Mouse (Mus musculus) forebrain, embryonic 11.5 days (tissue): ENCODE measurements around the gene Rhbg. TPM values are rescaled to one million over a fixed set of nuclear protein-coding genes. Genes with fewer than 3 reads are reported as not detected.
"Not testable (repeated sequence)": the region's sequence is repeated elsewhere in the genome, so short reads cannot be mapped to it uniquely, and the experiment has no call there.

Source experiments
- ATAC-seq: fragments of 200-750 bp; cut with Nextera tagmentation; replicated peaks from 2 replicates; pipeline ENCODE4 v1.8.0; 2017; ENCODE audit warnings: moderate TSS enrichment; ENCODE audit not compliant: low FRiP score
- DNase-seq: peaks from one replicate; pipeline ENCODE4 v3.0.0-alpha.2; 2017; ENCODE audit warnings: low spot score
- H3K27ac ChIP-seq: fragments of 300-500 bp; sonication (generic); 2 replicates; pipeline ENCODE4 v1.5.1; 2014; ENCODE audit warnings: low read depth, low read length
- H3K27me3 ChIP-seq: fragments of 300-500 bp; sonication (generic); 2 replicates; pipeline ENCODE4 v1.6.1; 2014; ENCODE audit warnings: mild to moderate bottlenecking, low read length, mixed read lengths; ENCODE audit not compliant: control insufficient read depth, insufficient read depth
- H3K36me3 ChIP-seq: fragments of 300-500 bp; sonication (generic); 2 replicates; pipeline ENCODE4 v1.6.1; 2014; ENCODE audit warnings: mild to moderate bottlenecking, low read length, moderate library complexity, mixed read lengths; ENCODE audit not compliant: control insufficient read depth, insufficient read depth
- H3K4me1 ChIP-seq: fragments of 300-500 bp; sonication (generic); replicated peaks from 2 replicates; pipeline ENCODE4 v1.6.1; 2014; ENCODE audit warnings: low read length, mixed read lengths; ENCODE audit not compliant: control insufficient read depth, insufficient read depth
- H3K4me2 ChIP-seq: fragments of 300-500 bp; sonication (generic); 2 replicates; pipeline ENCODE4 v1.6.1; 2014; ENCODE audit warnings: low read depth, mild to moderate bottlenecking, low read length, moderate library complexity, mixed read lengths; ENCODE audit not compliant: severe bottlenecking
- H3K4me3 ChIP-seq: fragments of 300-500 bp; sonication (generic); 2 replicates; pipeline ENCODE4 v1.5.1; 2014; ENCODE audit warnings: low read depth, low read length
- H3K9ac ChIP-seq: fragments of 300-500 bp; sonication (generic); 2 replicates; pipeline ENCODE4 v1.6.1; 2014; ENCODE audit warnings: low read length
- H3K9me3 ChIP-seq: fragments of 300-500 bp; sonication (generic); 2 replicates; pipeline ENCODE4 v1.6.1; 2016; ENCODE audit warnings: low read length, mixed read lengths; ENCODE audit not compliant: control insufficient read depth
- WGBS: fragments of 180-500 bp; shearing (Covaris S2); extraction: QIAGEN DNeasy Blood & Tissue Kit; methylation state at CpG from one replicate; pipeline ENCODE4 v1.1.7; 2014; 5-methylcytosine and 5-hydroxymethylcytosine counted together
- polyA plus RNA-seq: library from polyadenylated mRNA; unstranded; fragments of >200 nt; fragmentation: Nextera tagmentation; extraction: Ambion mirVana; gene quantifications from 2 replicates; pipeline ENCODE4 v1.2.1, GENCODE M21; 2014

The Rhbg gene
- polyA plus RNA-seq, 1 experiment from 2014 or later, result not detected

GRCm38 (mm10) chr3:88271859-88272258, 17.4 kb upstream of the Rhbg start:
- H3K9me3 ChIP-seq, result no peaks in the 10 kb centered on the region
- no peak overlapping the region for H3K27ac ChIP-seq
- DNase-seq, result no peak
- 93% methylated on average over 3 of the region's 3 CpGs for WGBS
- no peaks in the 10 kb centered on the region for H3K36me3 ChIP-seq
- H3K4me1 ChIP-seq, result no peaks in the 10 kb centered on the region
- H3K27me3 ChIP-seq, result no peaks in the 10 kb centered on the region
- no peak for ATAC-seq
- H3K4me3 ChIP-seq, result no peak overlapping the region
- no peak overlapping the region for H3K4me2 ChIP-seq
- H3K9ac ChIP-seq, result no peak overlapping the region

- not testable (repeated sequence) for H3K9me3 ChIP-seq, H3K9ac ChIP-seq, H3K4me1 ChIP-seq, ATAC-seq, H3K4me2 ChIP-seq, H3K27me3 ChIP-seq, DNase-seq, H3K27ac ChIP-seq, H3K4me3 ChIP-seq, H3K36me3 ChIP-seq
- 94% methylated on average over 2 of the region's 2 CpGs for WGBS
These were observed 16.8 kb upstream of the Rhbg start for GRCm38 (mm10) chr3:88271298-88271697.

GRCm38 (mm10) chr3:88268991-88269390, 14.5 kb upstream of the Rhbg start:
- H3K9ac ChIP-seq, result no peak overlapping the region
- ATAC-seq, result no peak
- no peaks in the 10 kb centered on the region for H3K4me1 ChIP-seq
- H3K27me3 ChIP-seq, result no peaks in the 10 kb centered on the region
- H3K36me3 ChIP-seq, result no peaks in the 10 kb centered on the region
- H3K4me3 ChIP-seq, result no peak overlapping the region
- H3K9me3 ChIP-seq, result no peaks in the 10 kb centered on the region
- 86% methylated on average over 5 of the region's 5 CpGs for WGBS
- no peak for DNase-seq
- no peak overlapping the region for H3K4me2 ChIP-seq
- H3K27ac ChIP-seq, result no peak overlapping the region

- not testable (repeated sequence) for H3K9me3 ChIP-seq, H3K4me3 ChIP-seq, H3K4me2 ChIP-seq, H3K36me3 ChIP-seq, H3K4me1 ChIP-seq, H3K27ac ChIP-seq, H3K9ac ChIP-seq, H3K27me3 ChIP-seq, DNase-seq, ATAC-seq
- WGBS, result 85% methylated on average over 6 of the region's 6 CpGs
These were observed 13.5 kb upstream of the Rhbg start for GRCm38 (mm10) chr3:88268014-88268413.

GRCm38 (mm10) chr3:88262346-88262745, 7.8 kb upstream of the Rhbg start:
- WGBS, result 78% methylated on average over 3 of the region's 3 CpGs
- no peak overlapping the region for H3K4me3 ChIP-seq
- H3K27me3 ChIP-seq, result no peaks in the 10 kb centered on the region
- no peaks in the 10 kb centered on the region for H3K36me3 ChIP-seq
- H3K4me1 ChIP-seq, result no peaks in the 10 kb centered on the region
- H3K9me3 ChIP-seq, result no peaks in the 10 kb centered on the region
- H3K9ac ChIP-seq, result no peak overlapping the region
- DNase-seq, result no peak
- no peak overlapping the region for H3K4me2 ChIP-seq
- ATAC-seq, result no peak
- H3K27ac ChIP-seq, result no peak overlapping the region

- ATAC-seq (no peak), DNase-seq (no peak)
- H3K27ac ChIP-seq, result no peak overlapping the region
- no peaks in the 10 kb centered on the region for H3K36me3 ChIP-seq
- H3K9ac ChIP-seq, result no peak overlapping the region
- WGBS, result 87% methylated on average over 7 of the region's 7 CpGs
- peaks cover 4% of the 10 kb centered on the region for H3K4me1 ChIP-seq
- H3K27me3 ChIP-seq, result peaks cover 17% of the 10 kb centered on the region
- H3K9me3 ChIP-seq, result no peaks in the 10 kb centered on the region
- H3K4me2 ChIP-seq, result no peak overlapping the region
- no peak overlapping the region for H3K4me3 ChIP-seq
These were observed 1.9 kb upstream of the Rhbg start for GRCm38 (mm10) chr3:88256382-88256781.

- Histone ChIP-seq H3K9me3 (no peaks in the 10 kb centered on the region), H3K4me1 (peaks cover 4% of the 10 kb centered on the region), H3K9ac (no peak overlapping the region), H3K36me3 (no peaks in the 10 kb centered on the region), H3K4me3 (no peak overlapping the region), H3K27me3 (peaks cover 17% of the 10 kb centered on the region), H3K4me2 (no peak overlapping the region), H3K27ac (no peak overlapping the region)
- 84% methylated on average over 6 of the region's 6 CpGs for WGBS
- ATAC-seq, result no peak
- DNase-seq, result no peak
These were observed 1.4 kb upstream of the Rhbg start for GRCm38 (mm10) chr3:88255950-88256349.

GRCm38 (mm10) chr3:88252739-88253138, 1.8 kb downstream of the Rhbg start:
- Histone ChIP-seq H3K4me2 (no peak overlapping the region), H3K36me3 (no peaks in the 10 kb centered on the region), H3K9me3 (no peaks in the 10 kb centered on the region), H3K4me3 (no peak overlapping the region), H3K27ac (no peak overlapping the region), H3K27me3 (peaks cover 17% of the 10 kb centered on the region), H3K9ac (no peak overlapping the region), H3K4me1 (peaks cover 4% of the 10 kb centered on the region)
- DNase-seq, result no peak
- ATAC-seq, result no peak
- WGBS, result 81% methylated on average over 6 of the region's 6 CpGs

- ATAC-seq (no peak), DNase-seq (no peak)
- Histone ChIP-seq H3K9me3 (no peaks in the 10 kb centered on the region), H3K9ac (no peak overlapping the region), H3K4me2 (no peak overlapping the region), H3K27ac (no peak overlapping the region), H3K36me3 (no peaks in the 10 kb centered on the region), H3K27me3 (peaks cover 4% of the 10 kb centered on the region; the same call in 1 of the 2 replicates), H3K4me1 (peaks cover 2% of the 10 kb centered on the region; the same call in 1 of the 2 replicates), H3K4me3 (no peak overlapping the region)
- WGBS, result 75% methylated on average over 11 of the region's 11 CpGs
These were observed 6.1 kb downstream of the Rhbg start for GRCm38 (mm10) chr3:88248406-88248805.
